Mouse (Mus musculus) midbrain, embryonic 14.5 days (tissue): Measurements from ENCODE around the gene Prss48. TPM values are rescaled to one million over a fixed set of nuclear protein-coding genes. Genes with fewer than 3 reads are reported as not detected.

ENCODE experiments used
- ATAC-seq: fragments of 200-750 bp; cut with Nextera tagmentation; 2 replicates; pipeline ENCODE4 v1.8.0; 2017; ENCODE audit warnings: moderate number of reproducible peaks, moderate library complexity; ENCODE audit not compliant: low FRiP score, low TSS enrichment
- DNase-seq: peaks from one replicate; pipeline ENCODE4 v3.0.0-alpha.2; 2015
- H3K27ac ChIP-seq: fragments of 300-500 bp; sonication (generic); replicated peaks from 2 replicates; pipeline ENCODE4 v1.5.1; 2014; ENCODE audit warnings: mild to moderate bottlenecking, low read depth, low read length, moderate library complexity
- H3K27me3 ChIP-seq: fragments of 300-500 bp; sonication (generic); 2 replicates; pipeline ENCODE4 v1.6.1; 2014; ENCODE audit warnings: low read length, control low read depth, mixed read lengths; ENCODE audit not compliant: control insufficient read depth, insufficient read depth
- H3K36me3 ChIP-seq: fragments of 300-500 bp; sonication (generic); 2 replicates; pipeline ENCODE4 v1.6.1; 2014; ENCODE audit warnings: low read length, control low read depth; ENCODE audit not compliant: control insufficient read depth, insufficient read depth
- H3K4me1 ChIP-seq: fragments of 300-500 bp; sonication (generic); 2 replicates; pipeline ENCODE4 v1.6.1; 2014; ENCODE audit warnings: mild to moderate bottlenecking, antibody characterized with exemption, low read length, control low read depth; ENCODE audit not compliant: control insufficient read depth, insufficient read depth
- H3K4me2 ChIP-seq: fragments of 300-500 bp; sonication (generic); 2 replicates; pipeline ENCODE4 v1.6.1; 2014; ENCODE audit warnings: mild to moderate bottlenecking, low read length, moderate library complexity
- H3K4me3 ChIP-seq: fragments of 300-500 bp; sonication (generic); replicated peaks from 2 replicates; pipeline ENCODE4 v1.5.1; 2014; ENCODE audit warnings: low read depth, low read length
- H3K9ac ChIP-seq: fragments of 300-500 bp; sonication (generic); replicated peaks from 2 replicates; pipeline ENCODE4 v1.6.1; 2014; ENCODE audit warnings: mild to moderate bottlenecking, low read length, moderate library complexity
- H3K9me3 ChIP-seq: fragments of 300-500 bp; sonication (generic); 2 replicates; pipeline ENCODE4 v1.6.1; 2016; ENCODE audit warnings: low read length, control low read depth, mixed read lengths; ENCODE audit not compliant: control insufficient read depth
- WGBS: fragments of 180-500 bp; shearing (Covaris S2); extraction: QIAGEN DNeasy Blood & Tissue Kit; methylation state at CpG from one replicate; pipeline ENCODE4 v1.1.7; 2014; 5-methylcytosine and 5-hydroxymethylcytosine counted together
- polyA plus RNA-seq: library from polyadenylated mRNA; unstranded; fragments of >200 nt; fragmentation: Nextera tagmentation; extraction: Ambion mirVana; gene quantifications from 2 replicates; pipeline ENCODE4 v1.2.1, GENCODE M21; 2014

Gene Prss48
- polyA plus RNA-seq, result not detected in 2 replicates

DNA sequence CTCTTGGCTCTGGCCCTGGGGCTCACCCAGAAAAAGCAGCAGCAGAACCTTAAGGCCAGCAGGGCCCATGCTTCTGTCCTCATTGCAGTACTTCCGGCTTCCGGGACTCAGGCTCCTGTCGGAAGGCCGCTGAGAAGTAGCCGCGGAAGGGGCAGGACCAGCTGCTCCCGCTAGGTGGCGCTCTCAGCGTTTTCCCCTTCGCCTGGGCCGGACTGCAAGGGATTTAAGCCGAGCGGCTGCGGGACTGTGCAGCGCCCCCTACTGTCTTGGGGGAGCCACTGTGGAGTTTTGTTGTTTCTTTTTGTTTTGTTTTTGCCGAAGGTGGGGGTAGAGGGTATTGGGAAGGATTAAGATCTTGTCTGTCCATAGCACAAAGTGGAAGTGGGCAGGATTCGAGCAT lies at the start of gene Prss48:
Gene Prss48, minus strand, starts transcription at position 69 of the 400 bp plus-strand sequence.
- Histone ChIP-seq H3K36me3 (no peaks in the 10 kb centered on the region), H3K9me3 (no peaks in the 10 kb centered on the region), H3K4me3 (no peak within 1 kb of the TSS), H3K27ac (no peak within 1 kb of the TSS), H3K9ac (no peak within 1 kb of the TSS), H3K27me3 (no peaks in the 10 kb centered on the region), H3K4me1 (no peaks in the 10 kb centered on the region), H3K4me2 (no peak within 1 kb of the TSS)
- DNase-seq, result no peak
- 80% methylated on average over 17 of the region's 17 CpGs for WGBS
- no peak for ATAC-seq

DNA sequence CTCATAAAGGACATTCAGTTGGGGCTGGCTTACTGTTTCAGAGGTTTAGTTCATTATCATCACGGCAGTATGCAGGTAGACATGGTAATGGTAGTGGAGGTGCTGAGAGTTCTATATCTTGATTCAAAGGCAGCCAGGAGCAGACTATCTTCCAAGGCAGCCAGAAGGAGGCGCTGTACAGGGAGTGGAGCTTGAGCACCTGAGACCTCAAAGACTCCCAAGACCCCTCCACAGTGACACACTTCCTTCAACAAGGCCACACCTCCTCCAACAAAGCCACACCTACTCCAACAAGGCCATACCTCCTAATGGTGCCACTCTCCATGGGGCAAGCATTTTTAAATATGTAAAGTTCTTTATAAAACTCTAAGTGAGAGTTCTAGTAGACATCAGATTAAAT lies 46.8 kb upstream of the Prss48 start:
- H3K27ac ChIP-seq, result no peak overlapping the region
- H3K9me3 ChIP-seq, result 0 out of 2 replicates have a peak, but pooled peaks cover 4% of the 10 kb centered on the region
- no peak overlapping the region for H3K4me3 ChIP-seq
- DNase-seq (no peak), ATAC-seq (no peak)
- no peak overlapping the region for H3K4me2 ChIP-seq
- H3K36me3 ChIP-seq, result no peaks in the 10 kb centered on the region
- no peak overlapping the region for H3K9ac ChIP-seq
- H3K4me1 ChIP-seq, result no peaks in the 10 kb centered on the region
- 86% methylated on average over 2 of the region's 2 CpGs for WGBS
- no peaks in the 10 kb centered on the region for H3K27me3 ChIP-seq

DNA sequence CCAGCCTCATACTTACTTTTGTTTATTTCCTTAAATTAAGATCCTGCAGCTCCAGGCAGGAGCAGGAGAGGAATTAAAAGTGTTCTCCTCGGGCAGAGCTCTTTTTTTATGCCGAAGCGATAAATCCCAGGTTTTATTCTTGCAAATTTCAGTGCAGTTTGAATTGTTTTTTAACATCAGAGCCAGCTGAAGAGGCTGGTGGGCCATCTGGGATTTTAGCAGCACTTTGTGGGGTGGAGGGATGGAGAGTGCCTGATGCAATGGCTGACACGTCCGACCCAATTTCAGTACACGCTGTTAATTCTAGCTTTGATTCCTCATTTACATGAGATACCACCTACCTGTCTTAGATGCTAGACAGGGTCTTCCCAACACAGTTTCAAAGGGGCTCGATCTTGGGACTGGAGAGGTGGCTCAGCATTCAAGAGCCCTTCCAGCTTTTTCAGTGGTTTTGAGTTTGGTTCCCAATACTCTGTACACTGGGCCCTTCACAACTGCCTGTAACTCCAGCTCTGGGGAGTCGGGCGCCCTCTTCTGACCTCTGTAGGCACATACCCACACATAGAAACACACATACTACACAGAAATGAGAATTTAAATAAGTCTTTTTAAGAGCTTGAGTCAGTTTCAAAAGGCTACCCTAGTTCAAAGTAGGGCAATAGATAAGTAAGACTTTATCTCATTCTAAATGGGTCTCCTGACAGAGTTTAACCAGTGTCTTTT lies 45.6 kb upstream of the Prss48 start:
- no peak for DNase-seq

DNA sequence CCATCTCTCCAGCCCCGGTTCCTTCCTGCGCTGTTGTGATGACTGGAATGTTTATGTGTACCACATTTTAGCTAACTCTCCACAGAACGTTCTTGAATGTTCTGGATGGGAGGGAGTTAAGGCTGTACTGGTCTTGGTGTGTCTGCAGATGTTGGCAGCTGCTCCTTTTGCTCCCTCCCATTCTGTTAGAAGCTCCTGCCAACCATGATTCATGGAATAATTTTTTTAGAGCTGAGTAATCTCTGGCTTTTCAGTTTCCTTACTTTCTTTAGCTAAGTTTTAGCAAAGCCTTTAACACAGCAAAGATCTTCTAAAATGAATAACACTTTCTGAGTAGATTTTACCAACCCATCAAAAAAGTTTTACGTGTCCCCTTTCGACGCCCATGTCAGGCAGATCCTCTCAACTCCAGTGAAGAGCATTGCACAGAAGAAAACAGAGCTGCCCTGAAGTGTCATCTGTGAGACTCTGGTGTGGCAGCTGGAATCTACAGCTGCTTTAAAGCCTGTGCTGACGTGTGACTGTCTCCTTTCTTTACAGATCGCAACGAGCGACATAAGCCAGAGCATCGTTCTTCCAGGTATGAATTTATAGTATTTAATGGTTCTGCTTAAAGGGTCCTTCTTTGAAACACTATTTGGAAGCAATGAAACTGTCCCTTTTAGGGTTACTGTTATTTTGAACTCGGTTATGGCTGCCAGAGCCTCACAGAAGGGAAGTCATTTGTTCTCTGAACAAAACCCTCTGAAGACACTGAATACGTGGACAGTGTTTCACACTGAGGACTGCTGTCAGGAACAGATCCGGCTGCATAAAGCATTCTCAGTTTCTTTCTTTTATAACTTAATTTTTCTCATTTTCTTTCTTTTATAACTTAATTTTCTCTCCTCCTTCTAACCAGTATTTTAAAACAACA lies 38.3 kb upstream of the Prss48 start:
- 73% methylated on average over 14 of the region's 14 CpGs for WGBS
- Histone ChIP-seq H3K4me1 (0 out of 2 replicates have a peak, but pooled peaks cover 3% of the 10 kb centered on the region), H3K36me3 (no peaks in the 10 kb centered on the region), H3K4me3 (no peak overlapping the region), H3K4me2 (no peak overlapping the region), H3K9ac (no peak overlapping the region), H3K27ac (no peak overlapping the region), H3K27me3 (no peaks in the 10 kb centered on the region), H3K9me3 (no peaks in the 10 kb centered on the region)
- ATAC-seq, result no peak
- DNase-seq, result no peak

More for the DNA sequence above, 45.6 kb upstream of the Prss48 start:
- Histone ChIP-seq H3K27ac (no peak overlapping the region), H3K9me3 (0 out of 2 replicates have a peak, but pooled peaks cover 4% of the 10 kb centered on the region), H3K4me2 (no peak overlapping the region), H3K27me3 (no peaks in the 10 kb centered on the region), H3K9ac (no peak overlapping the region), H3K4me1 (no peaks in the 10 kb centered on the region), H3K36me3 (no peaks in the 10 kb centered on the region), H3K4me3 (no peak overlapping the region)
- 92% methylated on average over 9 of the region's 9 CpGs for WGBS
- ATAC-seq, result no peak

DNA sequence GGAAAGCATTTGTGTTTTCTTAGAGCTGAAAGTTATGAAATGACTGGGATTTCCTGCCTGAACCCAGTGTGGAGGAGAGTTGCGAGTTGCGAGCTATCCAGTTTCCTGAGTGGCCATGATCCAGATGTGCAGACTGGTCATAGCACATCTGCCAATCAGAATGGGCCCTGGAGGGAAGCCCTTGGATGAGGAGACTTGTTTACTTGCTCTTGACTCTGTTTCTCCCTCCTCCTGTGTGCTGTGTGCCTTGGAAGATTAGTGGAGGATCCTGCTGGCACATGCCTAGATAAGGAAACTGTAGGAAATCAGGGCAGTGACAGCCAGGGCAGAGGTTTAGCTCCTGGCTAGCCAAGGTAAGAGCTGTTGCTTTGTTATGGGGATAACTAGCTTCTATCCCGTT lies 36.4 kb upstream of the Prss48 start:
- ATAC-seq (no peak), DNase-seq (no peak)
- Histone ChIP-seq H3K4me1 (0 out of 2 replicates have a peak, but pooled peaks cover 3% of the 10 kb centered on the region), H3K9me3 (no peaks in the 10 kb centered on the region), H3K4me2 (no peak overlapping the region), H3K36me3 (no peaks in the 10 kb centered on the region), H3K9ac (no peak overlapping the region), H3K27me3 (no peaks in the 10 kb centered on the region), H3K27ac (no peak overlapping the region), H3K4me3 (no peak overlapping the region)
- WGBS, result 58% methylated on average over 3 of the region's 3 CpGs

DNA sequence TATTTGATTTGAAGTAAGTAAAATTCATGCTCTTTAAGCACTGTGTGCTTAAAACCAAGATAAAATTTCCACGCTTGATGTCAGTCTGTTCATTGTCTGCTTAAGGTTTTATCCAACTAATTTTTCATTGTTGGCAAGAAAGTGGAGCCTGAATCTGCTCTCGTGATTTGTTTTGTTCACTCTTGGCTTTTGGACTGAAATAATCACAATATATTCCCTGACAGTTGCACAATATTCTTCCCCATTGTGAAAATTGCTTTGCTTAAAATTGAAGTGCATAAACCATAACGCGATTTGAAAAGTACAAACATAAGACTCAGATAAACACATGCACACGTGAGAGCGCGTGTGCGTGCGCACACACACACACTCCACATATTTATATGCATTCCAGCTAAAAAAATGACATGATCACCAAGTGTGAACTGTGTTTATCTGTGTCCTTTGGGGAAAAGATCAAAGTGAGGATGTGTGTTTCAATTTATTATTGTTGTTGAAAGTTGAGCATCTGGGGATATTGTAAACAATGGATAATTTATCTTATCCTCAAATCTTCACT lies 35.7 kb upstream of the Prss48 start:
- DNase-seq (no peak), ATAC-seq (no peak)
- H3K4me3 ChIP-seq, result no peak overlapping the region
- H3K9me3 ChIP-seq, result no peaks in the 10 kb centered on the region
- 91% methylated on average over 9 of the region's 9 CpGs for WGBS
- no peak overlapping the region for H3K27ac ChIP-seq
- H3K9ac ChIP-seq, result no peak overlapping the region
- H3K4me1 ChIP-seq, result 0 out of 2 replicates have a peak, but pooled peaks cover 3% of the 10 kb centered on the region
- no peaks in the 10 kb centered on the region for H3K36me3 ChIP-seq
- H3K4me2 ChIP-seq, result no peak overlapping the region
- no peaks in the 10 kb centered on the region for H3K27me3 ChIP-seq

DNA sequence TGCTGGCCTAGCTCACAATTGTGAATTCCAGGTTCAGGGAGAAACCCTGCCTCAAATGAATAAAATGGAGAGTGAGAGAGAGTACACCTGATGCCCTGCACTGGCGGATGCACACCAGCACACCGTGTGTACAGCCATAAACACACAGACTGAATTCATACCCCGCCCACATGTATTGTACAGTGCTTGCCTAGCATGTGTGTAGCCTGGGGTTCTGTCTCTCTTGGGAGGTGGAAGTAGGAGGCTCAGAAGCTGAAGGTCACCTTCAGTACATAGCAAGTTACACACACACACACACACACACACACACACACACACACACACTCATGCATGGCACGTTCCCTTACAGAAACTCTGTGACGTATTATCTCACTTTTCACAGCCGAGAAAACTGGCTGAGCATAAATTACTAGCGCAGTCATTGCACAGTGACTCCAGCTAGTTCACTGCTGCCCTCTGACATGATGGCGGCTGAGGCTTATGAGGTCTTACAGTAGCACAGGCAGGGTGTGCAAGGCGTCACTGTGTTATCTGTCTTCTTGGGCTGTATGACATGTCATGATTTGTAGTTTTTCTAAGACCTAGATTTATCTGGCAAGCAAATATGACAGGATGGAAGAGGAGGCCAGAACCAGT lies 31.3 kb upstream of the Prss48 start:
- DNase-seq, result no peak
- H3K9ac ChIP-seq, result no peak overlapping the region
- H3K4me3 ChIP-seq, result no peak overlapping the region
- no peaks in the 10 kb centered on the region for H3K27me3 ChIP-seq
- H3K36me3 ChIP-seq, result no peaks in the 10 kb centered on the region
- no peak overlapping the region for H3K27ac ChIP-seq
- H3K4me1 ChIP-seq, result 0 out of 2 replicates have a peak, but pooled peaks cover 1% of the 10 kb centered on the region
- H3K4me2 ChIP-seq, result no peak overlapping the region
- no peaks in the 10 kb centered on the region for H3K9me3 ChIP-seq
- no peak for ATAC-seq
- WGBS, result 88% methylated on average over 9 of the region's 9 CpGs

DNA sequence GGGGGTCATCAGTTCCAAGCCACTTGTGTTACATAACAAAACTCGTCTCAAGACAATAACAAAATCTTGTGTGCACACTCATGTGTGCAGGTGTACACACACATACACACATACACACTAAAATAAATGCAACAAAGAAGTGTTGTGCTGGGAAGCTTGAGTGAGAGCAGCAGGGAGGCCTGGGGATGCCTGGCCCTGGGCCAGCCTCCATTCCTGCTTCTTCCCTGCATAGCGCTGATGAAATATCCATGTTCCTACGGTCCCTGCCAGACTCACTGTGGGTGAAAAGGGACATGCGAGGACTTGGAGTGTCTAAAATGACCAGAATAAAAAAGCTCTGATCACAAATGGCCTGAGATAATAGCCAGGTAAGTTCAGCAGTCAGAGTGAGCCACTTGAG lies 28.3 kb upstream of the Prss48 start:
- no peaks in the 10 kb centered on the region for H3K36me3 ChIP-seq
- no peak overlapping the region for H3K9ac ChIP-seq
- H3K4me1 ChIP-seq, result no peaks in the 10 kb centered on the region
- ATAC-seq, result no peak
- no peak overlapping the region for H3K4me2 ChIP-seq
- DNase-seq, result no peak
- WGBS, result 73% methylated on average over 4 of the region's 4 CpGs
- H3K27ac ChIP-seq, result no peak overlapping the region
- H3K9me3 ChIP-seq, result no peaks in the 10 kb centered on the region
- H3K27me3 ChIP-seq, result no peaks in the 10 kb centered on the region
- H3K4me3 ChIP-seq, result no peak overlapping the region
